Mouse (Mus musculus) Patski (cell line): ENCODE measurements at regions not wholly inside any gene's neighbourhood (a gene's known extent, or its start where the extent isn't known, plus 50 kb on each side); places are given as distances from the start of the nearest gene placed in this dataset.
A peak's percentile ranks its signal among the peaks of the same experiment; 100 is the strongest.

ENCODE experiments used
- ATAC-seq: fragments of 100-300 bp; one replicate; pipeline ENCODE4 v1.8.0; 2021
- CTCF ChIA-PET: fragments of 350-600 bp; sonication (Branson Sonifier 250); formaldehyde crosslinking; loops from one replicate; lab custom pipeline; 2022; ENCODE audit warnings: inconsistent platforms; lab: Charles Lee
- POLR2A ChIA-PET: fragments of 350-600 bp; sonication (Branson Sonifier 250); formaldehyde crosslinking; loops from one replicate; lab custom pipeline; 2022; ENCODE audit warnings: antibody characterized with exemption, inconsistent platforms; lab: Charles Lee
- DNase-seq: peaks from one replicate; pipeline ENCODE4 v3.0.0-alpha.2; 2011; ENCODE audit warnings: low read depth, low spot score
- H3K27me3 ChIP-seq: fragments of 371-371 bp; one replicate; pipeline ENCODE4 v1.5.1; 2021
- CTCF ChIP-seq: fragments of 100-300 bp; IDR thresholded peaks from one replicate; pipeline ENCODE4 v1.5.1; 2021
- in situ Hi-C: fragments of 300-500 bp; cut with MboI; formaldehyde crosslinking; loops from 3 replicates; pipeline ENCODE4 v1.11.1; 2018; ENCODE audit warnings: low pct_unique_long_range_greater_than_20kb, mixed read lengths

- TF ChIP-seq CTCF: no peak
- ChIA-PET POLR2A (no interaction called here), CTCF (interaction anchor here (1.8 kb wide), 1 partner anchor 12 kb away, joined by 5 read pairs; no protein-coding TSS in a partner anchor)
- no peaks in the 10 kb centered on the region for H3K27me3 ChIP-seq
- no peak for ATAC-seq
- in situ Hi-C loops: no loop called here
- DNase-seq: no peak
These were observed 103.7 kb upstream of the Arhgap5 start for GRCm38 (mm10) chr12:52400099-52400498.

- H3K27me3 ChIP-seq: no peaks in the 10 kb centered on the region
- TF ChIP-seq CTCF: no peak
- POLR2A ChIA-PET: no interaction called here
- ATAC-seq (no peak), DNase-seq (no peak)
- in situ Hi-C loops: no loop called here
- CTCF ChIA-PET: no interaction called here
These were observed 101.1 kb upstream of the Arhgap5 start for GRCm38 (mm10) chr12:52402711-52403110.

GRCm38 (mm10) chr12:52406386-52406785, 97.4 kb upstream of the Arhgap5 start:
- POLR2A ChIA-PET: no interaction called here
- DNase-seq: no peak
- no peak for ATAC-seq
- H3K27me3 ChIP-seq: no peaks in the 10 kb centered on the region
- CTCF ChIA-PET: no interaction called here
- no peak for TF ChIP-seq CTCF
- in situ Hi-C loops: no loop called here

GRCm38 (mm10) chr12:52408307-52408895, 95.4 kb upstream of the Arhgap5 start:
- DNase-seq: no peak
- in situ Hi-C loops: no loop called here
- ChIA-PET CTCF (no interaction called here), POLR2A (interaction anchor here (0.7 kb wide), 3 partner anchors 28 to 440 kb away, joined by 3 to 4 read pairs (median 4); no protein-coding TSS in a partner anchor)
- no peak for ATAC-seq
- H3K27me3 ChIP-seq: no peaks in the 10 kb centered on the region
- TF ChIP-seq CTCF: peak; percentile 59

- DNase-seq: no peak
- no peak for TF ChIP-seq CTCF
- peak; percentile 78 for ATAC-seq
- ChIA-PET CTCF (no interaction called here), POLR2A (no interaction called here)
- in situ Hi-C loops: no loop called here
- H3K27me3 ChIP-seq: no peaks in the 10 kb centered on the region
These were observed 94.6 kb upstream of the Arhgap5 start for GRCm38 (mm10) chr12:52409221-52409620.

- ATAC-seq (no peak), DNase-seq (no peak)
- POLR2A ChIA-PET: no interaction called here
- CTCF ChIA-PET: no interaction called here
- TF ChIP-seq CTCF: no peak
- in situ Hi-C loops: no loop called here
- H3K27me3 ChIP-seq: no peaks in the 10 kb centered on the region
These were observed 91.6 kb upstream of the Arhgap5 start for GRCm38 (mm10) chr12:52412172-52412571.

- TF ChIP-seq CTCF: no peak
- ATAC-seq: no peak
- in situ Hi-C loops: no loop called here
- POLR2A ChIA-PET: no interaction called here
- no peak for DNase-seq
- CTCF ChIA-PET: interaction anchor here (1.5 kb wide), 1 partner anchor 23 kb away, joined by 3 read pairs; no protein-coding TSS in a partner anchor
- no peaks in the 10 kb centered on the region for H3K27me3 ChIP-seq
These were observed 90.7 kb upstream of the Arhgap5 start for GRCm38 (mm10) chr12:52413046-52413473.

GRCm38 (mm10) chr12:52422729-52423128, 81.0 kb upstream of the Arhgap5 start:
- ChIA-PET CTCF (interaction anchor here (1.0 kb wide), 1 partner anchor 11 kb away, joined by 3 read pairs; no protein-coding TSS in a partner anchor), POLR2A (no interaction called here)
- in situ Hi-C loops: no loop called here
- H3K27me3 ChIP-seq: no peaks in the 10 kb centered on the region
- TF ChIP-seq CTCF: no peak
- no peak for ATAC-seq
- no peak for DNase-seq

GRCm38 (mm10) chr12:52424336-52425034, 79.3 kb upstream of the Arhgap5 start:
- ATAC-seq: no peak
- H3K27me3 ChIP-seq: no peaks in the 10 kb centered on the region
- DNase-seq: no peak
- in situ Hi-C loops: no loop called here
- no peak for TF ChIP-seq CTCF
- CTCF ChIA-PET: no interaction called here
- POLR2A ChIA-PET: no interaction called here

GRCm38 (mm10) chr12:52429935-52430334, 73.8 kb upstream of the Arhgap5 start:
- in situ Hi-C loops: no loop called here
- no peak for ATAC-seq
- TF ChIP-seq CTCF: no peak
- POLR2A ChIA-PET: no interaction called here
- DNase-seq: no peak
- H3K27me3 ChIP-seq: no peaks in the 10 kb centered on the region
- CTCF ChIA-PET: no interaction called here

GRCm38 (mm10) chr12:52431933-52432332, 71.8 kb upstream of the Arhgap5 start:
- ChIA-PET CTCF (interaction anchor here (0.7 to 1.0 kb wide), 3 partner anchors 42 to 201 kb away, joined by 3 read pairs; no protein-coding TSS in a partner anchor), POLR2A (no interaction called here)
- DNase-seq (no peak), ATAC-seq (no peak)
- no peaks in the 10 kb centered on the region for H3K27me3 ChIP-seq
- no peak for TF ChIP-seq CTCF
- in situ Hi-C loops: no loop called here
